Mouse (Mus musculus) liver, embryonic 14.5 days (tissue): ENCODE results near the gene Gse1.

Source experiments
- CTCF ChIP-seq: IDR thresholded peaks from 2 replicates; pipeline ENCODE4 v1.5.1; 2016; ENCODE audit warnings: antibody characterized with exemption, low read depth, control low read depth
- EP300 ChIP-seq: IDR thresholded peaks from 2 replicates; pipeline ENCODE4 v1.6.1; 2016; ENCODE audit warnings: antibody characterized with exemption, low read depth

DNA sequence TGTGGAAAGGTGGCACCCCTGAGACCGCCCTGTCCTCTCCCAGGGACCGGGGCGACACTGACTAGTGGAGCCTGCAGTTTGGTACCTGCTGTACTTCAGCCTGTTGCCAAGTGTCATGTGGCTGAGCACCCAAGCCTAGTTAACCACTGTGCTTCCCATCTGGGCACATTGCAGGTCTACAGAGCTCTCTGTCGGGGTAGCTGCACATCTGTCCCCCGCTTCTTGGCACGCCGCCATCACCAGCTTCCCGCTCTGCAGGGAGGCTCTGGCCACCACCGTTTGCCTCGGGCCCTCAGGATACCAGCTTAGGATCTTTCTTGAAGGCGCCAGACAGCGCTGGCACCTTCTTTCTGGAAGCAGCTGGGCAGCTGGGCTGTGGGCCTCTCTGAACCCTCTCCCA lies 6.2 kb downstream of the Gse1 start:
- TF ChIP-seq CTCF (no peak), EP300 (no peak)
